Mouse (Mus musculus): ENCODE data around the gene Crlf1.

Crlf1 gene

DNA sequence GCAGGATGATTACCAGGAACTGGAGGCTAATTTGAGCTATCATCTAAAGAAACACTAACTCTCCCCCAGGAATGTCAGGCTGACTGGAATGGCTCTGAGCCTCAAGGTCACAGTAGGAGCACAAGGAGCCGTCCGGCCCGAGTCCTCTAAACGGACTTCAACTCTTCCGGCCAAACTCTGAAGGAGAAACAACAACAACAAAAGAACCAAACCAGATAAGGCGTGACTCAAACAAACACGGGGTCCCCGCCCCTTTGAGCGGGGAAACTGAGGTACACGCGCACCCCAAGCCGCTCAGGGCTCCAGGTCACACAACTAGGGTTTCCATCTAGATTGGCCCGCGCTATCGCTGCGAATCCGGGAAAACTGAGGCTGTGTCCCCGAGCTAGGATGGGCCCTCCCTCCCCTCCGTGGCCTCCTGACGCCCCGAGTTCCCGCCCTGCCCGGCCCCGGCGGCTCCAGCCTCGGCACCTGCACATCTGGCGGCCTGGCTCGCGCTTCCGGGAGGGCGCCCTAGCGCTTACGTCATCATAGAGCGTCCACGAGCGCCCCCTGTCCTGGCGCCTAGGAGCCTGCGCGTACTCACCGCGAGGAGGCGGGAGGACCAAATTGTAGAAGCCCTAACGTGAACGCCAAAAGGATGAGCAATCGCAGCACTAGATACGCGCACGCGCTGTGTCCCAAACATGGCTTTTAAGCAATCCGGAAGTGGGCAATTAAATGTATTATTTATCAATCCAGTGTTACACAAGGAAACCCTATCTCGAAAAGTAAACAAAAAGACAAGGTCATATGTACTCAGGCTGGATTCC, 29.8 kb downstream of the Crlf1 start:
- DNase-seq (ENCODE audit: low read depth, low spot score): peak; percentile 99

GRCm38 (mm10) chr8:70527111-70527511, 34.2 kb downstream of the Crlf1 start:
- no peak for DNase-seq (ENCODE audit: low read depth, low spot score)

DNA sequence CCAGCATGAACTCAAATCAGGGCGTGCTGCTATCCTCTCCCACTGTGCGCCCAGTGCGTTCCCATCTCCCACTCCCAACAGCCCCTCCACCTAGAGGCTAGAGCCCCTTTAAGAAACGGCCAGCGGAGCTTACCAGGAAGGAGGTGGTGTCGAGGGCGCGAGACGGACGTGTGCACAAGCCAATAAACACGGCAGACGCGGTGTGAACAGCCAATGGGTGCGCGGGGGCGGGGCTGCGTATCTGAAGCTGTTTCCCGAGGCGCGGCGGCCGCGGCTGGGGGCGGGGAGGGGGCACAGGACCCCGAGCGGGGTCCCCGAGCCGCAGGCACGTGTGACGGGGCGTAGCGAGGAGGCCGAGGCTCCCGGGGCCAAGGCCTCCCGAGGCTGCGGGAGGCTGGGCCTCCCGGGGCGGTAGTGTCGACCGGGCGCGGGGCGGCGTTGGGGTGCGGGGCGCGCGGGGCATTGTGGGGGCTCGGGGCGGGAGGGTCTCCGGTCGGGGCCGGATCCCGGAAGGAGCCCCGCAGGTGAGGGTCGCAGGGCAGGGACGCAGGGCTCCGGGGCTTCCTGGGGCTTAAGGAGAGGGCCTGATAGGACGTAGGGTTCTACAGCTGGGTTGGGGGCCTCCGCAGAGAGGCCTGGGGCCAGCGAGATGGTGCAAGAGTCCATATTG, 34.7 kb downstream of the Crlf1 start, which contains the start of the genes Fkbp8 and Kxd1:
Gene Fkbp8 (plus strand): TSS at position 213 of the 670 bp plus-strand sequence.
Gene Kxd1 (minus strand): TSS at position 445 of the 670 bp plus-strand sequence.
- DNase-seq (ENCODE audit: low read depth, low spot score): peak; percentile 91

- DNase-seq (ENCODE audit: low read depth, low spot score): no peak
Observed at GRCm38 (mm10) chr8:70528182-70528797, 35.3 kb downstream of the Crlf1 start.

DNA sequence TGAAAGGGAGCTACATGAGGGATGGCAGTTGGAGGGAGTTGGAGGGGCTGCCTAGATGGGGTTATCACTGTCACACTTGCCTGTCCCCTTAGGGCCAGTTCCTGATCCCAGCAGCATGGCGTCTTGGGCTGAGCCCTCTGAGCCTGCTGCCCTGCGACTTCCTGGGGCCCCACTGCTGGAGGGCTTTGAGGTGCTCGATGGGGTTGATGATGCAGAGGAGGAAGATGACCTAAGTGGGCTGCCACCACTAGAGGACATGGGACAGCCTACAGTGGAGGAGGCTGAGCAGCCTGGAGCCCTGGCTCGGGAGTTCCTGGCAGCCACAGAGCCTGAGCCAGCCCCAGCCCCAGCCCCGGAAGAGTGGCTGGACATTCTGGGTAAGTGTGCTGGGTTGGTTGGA, 36.3 kb downstream of the Crlf1 start:
- DNase-seq (ENCODE audit: low read depth, low spot score): no peak

DNA sequence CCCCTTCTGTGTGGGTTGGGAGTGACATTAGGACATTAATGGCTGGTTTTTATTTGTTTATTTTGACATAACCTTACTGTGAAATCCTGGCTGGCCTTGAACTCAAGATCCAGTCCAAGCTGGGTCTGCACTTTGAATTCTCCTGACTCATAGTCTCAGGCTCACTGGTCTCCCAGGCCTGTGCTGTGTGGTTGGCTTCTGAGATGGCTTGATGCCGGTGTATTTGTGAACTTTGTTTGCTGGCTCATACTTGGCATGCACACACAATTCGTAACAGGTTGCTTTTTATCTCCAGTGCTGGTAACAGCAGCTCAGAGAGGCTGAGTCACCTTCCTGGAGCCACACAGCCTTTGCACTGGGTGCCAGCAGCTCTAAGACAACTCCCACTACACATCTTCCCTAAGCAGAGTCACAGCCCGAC, 36.8 kb downstream of the Crlf1 start:
- DNase-seq (ENCODE audit: low read depth, low spot score): no peak

DNA sequence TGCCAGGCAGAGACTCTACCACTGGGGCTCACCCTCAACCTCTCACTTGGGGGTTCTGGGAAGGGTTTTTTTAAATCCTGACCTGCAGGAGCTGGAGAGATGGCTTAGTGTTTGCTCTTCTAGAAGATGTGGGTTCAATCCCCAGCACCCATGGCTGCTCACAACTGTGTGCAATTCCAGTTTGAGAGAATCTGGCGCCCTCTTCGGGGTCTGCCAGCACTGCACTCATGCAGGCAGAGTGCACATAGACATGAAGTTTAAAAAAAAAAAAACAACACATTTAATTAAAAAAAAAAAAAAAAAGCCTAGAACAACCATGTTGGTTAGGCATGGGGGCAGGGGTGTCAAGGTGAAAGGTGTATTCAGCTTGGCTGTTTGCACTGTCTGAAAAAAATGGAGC, 37.4 kb downstream of the Crlf1 start:
- DNase-seq (ENCODE audit: low read depth, low spot score): no peak

DNA sequence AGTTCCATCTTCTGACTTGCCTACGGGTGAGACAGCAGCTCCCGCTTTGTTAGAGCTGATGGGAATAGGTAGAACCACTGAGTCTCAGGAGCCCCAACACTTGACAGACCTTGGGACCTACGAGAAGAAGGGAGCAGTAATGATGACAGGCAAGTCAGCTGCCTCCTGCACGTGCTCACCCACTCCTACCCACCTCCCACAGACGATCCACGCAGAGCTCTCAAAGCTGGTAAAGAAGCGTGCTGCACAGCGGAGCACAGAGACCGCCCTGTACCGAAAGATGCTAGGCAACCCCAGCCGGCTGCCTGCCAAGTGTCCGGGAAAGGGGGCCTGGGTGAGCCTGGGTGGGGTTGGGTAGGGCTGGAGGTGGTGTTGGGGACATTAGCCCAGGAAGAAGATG, 41.3 kb downstream of the Crlf1 start:
- DNase-seq (ENCODE audit: low read depth, low spot score): no peak

- DNase-seq (ENCODE audit: low read depth, low spot score): no peak
Observed at GRCm38 (mm10) chr8:70535221-70535620, 42.3 kb downstream of the Crlf1 start.

- no peak for DNase-seq (ENCODE audit: low read depth, low spot score)
Observed at GRCm38 (mm10) chr8:70535701-70536100, 42.7 kb downstream of the Crlf1 start.

DNA sequence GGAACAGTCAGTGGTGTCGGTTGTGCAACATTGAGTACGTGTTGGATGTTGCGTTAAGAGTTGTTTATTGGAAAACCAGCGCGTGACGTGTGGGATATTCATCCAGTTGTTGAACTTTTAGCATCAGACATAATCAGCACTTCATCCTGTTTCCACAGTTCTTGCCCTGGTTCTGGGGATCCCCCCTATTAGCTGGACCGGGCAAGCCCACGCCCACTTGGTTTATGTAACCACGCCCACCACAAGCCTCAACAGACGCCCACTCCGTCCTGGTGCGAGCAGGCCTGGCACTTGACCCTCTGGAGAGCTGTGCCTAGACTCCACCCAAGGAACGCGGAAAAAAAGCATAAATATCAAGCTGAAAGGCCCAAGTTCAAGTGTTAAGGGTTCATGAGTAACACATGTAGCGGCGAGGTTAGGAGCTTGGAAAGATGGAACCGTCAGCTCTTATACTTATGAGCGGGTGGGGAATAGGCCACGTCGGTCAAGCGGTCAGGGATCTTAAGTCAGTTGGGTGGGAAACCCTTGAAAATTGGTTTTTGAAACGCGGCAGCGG, 45.1 kb downstream of the Crlf1 start:
- no peak for DNase-seq (ENCODE audit: low read depth, low spot score)

- peak; percentile 99 for DNase-seq (ENCODE audit: low read depth, low spot score)
Observed at GRCm38 (mm10) chr8:70538633-70539076, 45.7 kb downstream of the Crlf1 start.

- DNase-seq (ENCODE audit: low read depth, low spot score): peak; percentile 100
Observed at GRCm38 (mm10) chr8:70539077-70539813, 46.3 kb downstream of the Crlf1 start, which contains the start of gene Ell. Gene Ell (plus strand): TSS chr8:70539457.

- no peak for DNase-seq (ENCODE audit: low read depth, low spot score)
Observed at GRCm38 (mm10) chr8:70540013-70540506, 47.1 kb downstream of the Crlf1 start.

DNA sequence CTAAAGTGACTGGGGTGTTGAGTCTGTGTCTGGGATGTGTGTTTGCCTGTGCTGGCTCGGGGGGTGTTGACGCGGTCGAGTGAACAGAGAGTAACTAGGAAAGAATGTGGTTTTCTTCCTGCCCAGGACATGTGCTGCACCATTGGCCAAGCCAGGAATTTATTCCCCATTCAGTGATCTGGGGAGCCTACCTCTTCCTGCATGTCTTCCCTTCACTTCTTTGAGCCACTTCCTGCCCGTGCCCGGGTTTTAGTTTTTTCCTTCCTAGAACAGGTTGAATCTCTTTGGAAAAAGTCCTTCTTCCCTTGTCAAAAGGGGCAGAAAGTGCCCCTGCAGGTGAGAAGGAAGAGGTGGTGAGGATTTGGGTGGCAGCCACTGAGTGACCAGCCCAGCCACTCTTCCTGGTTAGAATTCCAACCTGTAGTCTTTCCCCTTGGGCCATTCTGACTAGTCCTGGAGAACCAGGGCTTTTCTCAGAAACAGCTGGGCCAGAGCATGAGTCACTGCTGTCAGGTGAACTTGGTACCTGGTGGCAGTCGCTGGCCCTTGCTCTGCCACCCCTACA, 47.6 kb downstream of the Crlf1 start:
- DNase-seq (ENCODE audit: low read depth, low spot score): no peak

GRCm38 (mm10) chr8:70541081-70541480, 48.1 kb downstream of the Crlf1 start:
- DNase-seq (ENCODE audit: low read depth, low spot score): no peak

- DNase-seq (ENCODE audit: low read depth, low spot score): no peak
Observed at GRCm38 (mm10) chr8:70544200-70544687, 51.3 kb downstream of the Crlf1 start.

DNA sequence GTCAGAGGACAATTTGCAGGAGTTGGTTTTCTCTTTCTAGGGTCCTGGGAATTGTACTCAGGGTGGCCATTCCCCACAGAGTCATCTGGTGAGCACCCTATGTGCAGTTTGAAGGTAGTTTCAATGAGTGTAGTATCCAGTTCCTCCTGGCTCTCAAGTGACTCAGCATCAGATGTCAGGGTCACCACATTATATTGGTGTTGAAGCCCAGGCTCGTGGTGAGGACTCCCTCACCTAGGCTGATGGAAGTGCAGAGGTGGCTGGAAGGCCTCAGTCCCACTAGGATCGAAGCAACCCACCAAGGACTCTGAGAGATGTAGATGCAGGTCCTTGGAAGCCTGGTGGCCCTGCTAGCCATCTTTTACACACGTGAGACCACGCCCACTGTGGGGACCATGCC, 53.5 kb downstream of the Crlf1 start:
- no peak for DNase-seq (ENCODE audit: low read depth, low spot score)

DNA sequence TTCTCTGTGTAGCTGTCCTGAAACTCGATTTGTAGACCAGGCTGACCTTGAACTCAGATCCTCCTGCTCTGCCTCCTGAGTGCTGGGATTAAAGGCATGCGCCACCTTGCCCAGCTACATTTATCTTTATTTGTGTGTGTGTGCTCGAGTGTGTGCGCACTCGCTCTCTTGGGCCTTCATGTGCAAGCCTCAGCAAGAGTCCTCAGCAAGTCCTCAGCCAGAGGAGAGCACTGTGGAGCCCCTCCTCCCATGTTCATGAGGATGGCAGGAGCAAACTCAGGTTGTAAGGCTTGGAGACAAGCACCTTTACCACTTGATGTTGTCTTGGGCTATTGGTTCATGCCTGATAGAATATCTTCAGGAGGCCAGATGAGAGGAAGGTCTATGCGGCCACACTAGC, 54.8 kb downstream of the Crlf1 start:
- no peak for DNase-seq (ENCODE audit: low read depth, low spot score)

DNA sequence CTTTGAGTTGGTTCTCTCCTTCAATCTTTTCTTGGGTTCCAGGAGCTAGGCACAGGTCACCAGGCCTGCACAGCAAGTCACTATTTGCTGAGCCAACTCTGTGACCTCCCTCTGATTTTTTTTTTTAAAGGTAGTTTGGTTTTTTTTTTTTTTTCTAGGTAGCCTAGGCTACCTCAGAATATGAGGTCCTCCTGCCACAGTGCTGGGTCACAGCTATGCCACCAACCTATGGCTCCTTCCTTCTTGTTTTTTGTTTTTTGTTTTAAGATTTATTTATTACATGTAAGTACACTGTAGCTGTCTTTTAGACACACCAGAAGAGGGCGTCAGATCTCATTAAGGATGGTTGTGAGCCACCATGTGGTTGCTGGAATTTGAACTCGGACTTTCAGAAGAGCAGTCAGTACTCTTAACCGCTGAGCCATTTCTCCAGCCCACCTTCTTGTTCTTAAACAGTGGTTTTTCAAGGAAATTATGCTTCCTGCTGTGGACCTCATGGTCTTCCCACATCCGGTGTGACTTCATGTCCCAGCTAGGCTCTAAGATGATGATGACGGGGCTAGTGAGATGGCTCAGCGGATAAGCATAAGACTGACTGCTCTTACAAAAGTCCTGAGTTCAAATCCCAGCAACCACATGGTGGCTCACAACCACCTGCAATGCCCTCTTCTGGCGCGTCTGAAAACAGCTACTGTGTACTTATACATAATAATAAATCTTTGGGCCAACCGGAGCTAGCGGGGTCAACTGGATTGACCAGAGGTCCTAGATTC, 56.6 kb downstream of the Crlf1 start:
- DNase-seq (ENCODE audit: low read depth, low spot score): no peak
